Mouse (Mus musculus) natural killer cell, adult 2 months (primary cell): ENCODE results near the gene Adamtsl4.

ENCODE experiments used
- DNase-seq, 2 experiments: peaks; one replicate each; pipeline ENCODE4 v3.0.0; 2022; ENCODE audit warnings: low spot score in 2 of 2

Gene Adamtsl4

GRCm38 (mm10) chr3:95635636-95636035, 52.1 kb downstream of the Adamtsl4 start:
- no peak for DNase-seq

- DNase-seq = peak in 1 of 2 experiments; percentile 10
Measured at GRCm38 (mm10) chr3:95632648-95633588, 54.8 kb downstream of the Adamtsl4 start.

- no peak for DNase-seq
Measured at GRCm38 (mm10) chr3:95631304-95631703, 56.4 kb downstream of the Adamtsl4 start.

- DNase-seq = no peak
Measured at GRCm38 (mm10) chr3:95630856-95631255, 56.9 kb downstream of the Adamtsl4 start.

- no peak for DNase-seq
Measured at GRCm38 (mm10) chr3:95629755-95630154, 58.0 kb downstream of the Adamtsl4 start.

- no peak for DNase-seq
Measured at GRCm38 (mm10) chr3:95627763-95628162, 60.0 kb downstream of the Adamtsl4 start.
